Comparison of ENCODE assay signal across 12 mouse cellular contexts in genomic region chr13:110517986-110518385, GRCm38 (mm10).
A peak's percentile ranks its signal among the peaks of the same experiment; 100 is the strongest.
DNase-seq lines count a peak whose midpoint lies in the region; ATAC-seq and TF ChIP-seq lines count a peak whose summit lies in the region.
"Had no signal": no experiment of that assay in that cellular context is flagged by ENCODE, and none has a peak within 500 bp of the region (broad histone marks: within the 10 kb centered on the region; RNA-seq: fewer than 3 reads in every experiment).

No protein-coding gene starts in this region.

- ATAC-seq in heart, embryonic 11.5 days (replicated peaks; ENCODE audit: insufficient number of reproducible peaks, low FRiP score, low TSS enrichment), result no peak
- no peak for ATAC-seq in hindbrain, postnatal 0 days
- ATAC-seq: inflammation-experienced regulatory T-cells, adult 6 months; liver, embryonic 12.5 days had no signal

- H3K4me2 ChIP-seq in heart, embryonic 11.5 days, result no peak overlapping the region
- H3K4me2 ChIP-seq in hindbrain, postnatal 0 days (ENCODE audit: low read depth, low read length), result no peak overlapping the region
- H3K4me2 ChIP-seq: liver, embryonic 12.5 days had no signal

- H3K27ac ChIP-seq in heart, embryonic 11.5 days (ENCODE audit: low read depth, low read length), result no peak overlapping the region
- peak overlapping the region; percentile 78 for H3K27ac ChIP-seq in layer of hippocampus, adult 2 months
- H3K27ac ChIP-seq in left cerebral cortex, adult 2 months, result peak overlapping the region; percentile 69; the same call in 1 of the 2 replicates
- no peak overlapping the region for H3K27ac ChIP-seq in hindbrain, postnatal 0 days
- H3K27ac ChIP-seq: liver, embryonic 12.5 days had no signal

- TF ChIP-seq CTCF in layer of hippocampus, adult 2 months (conservative IDR thresholded peaks at IDR 0.05), result no peak
- TF ChIP-seq CTCF in left cerebral cortex, adult 2 months (IDR thresholded peaks at IDR 0.05), result no peak
- no peak for TF ChIP-seq CTCF in hindbrain, postnatal 0 days (IDR thresholded peaks at IDR 0.05; ENCODE audit: low read depth)

- no peaks in the 10 kb centered on the region for H3K9me3 ChIP-seq in heart, embryonic 11.5 days (replicated peaks; ENCODE audit: control insufficient read depth, low read length)
- H3K9me3 ChIP-seq in hindbrain, postnatal 0 days (ENCODE audit: low read length), result no peaks in the 10 kb centered on the region
- H3K9me3 ChIP-seq: liver, embryonic 12.5 days had no signal

- DNase-seq in heart, postnatal 10 days, result peak; percentile 24 to 31
- peak; percentile 19 to 48 for DNase-seq in layer of hippocampus, adult 2 months (ENCODE audit: low spot score in 2 of 2)
- peak; percentile 19 to 26 for DNase-seq in left cerebral cortex, adult 2 months (ENCODE audit: extremely low spot score in 1 of 2, low spot score in 2 of 2)
- DNase-seq in right cerebral cortex, postnatal 4 days, result peak; percentile 14
- no peak for DNase-seq in urinary bladder, postnatal 10 days (ENCODE audit: low spot score)
- no peak for DNase-seq in hindbrain, postnatal 0 days (ENCODE audit: low spot score)
- DNase-seq: heart, adult 11 months; lung, postnatal 10 days had no signal

- H3K27me3 ChIP-seq in heart, embryonic 11.5 days (ENCODE audit: control insufficient read depth, insufficient read depth, low read length), result no peaks in the 10 kb centered on the region
- no peaks in the 10 kb centered on the region for H3K27me3 ChIP-seq in hindbrain, postnatal 0 days (ENCODE audit: insufficient read depth, low read length)
- H3K27me3 ChIP-seq: CH12.LX; liver, embryonic 12.5 days had no signal

- H3K4me3 ChIP-seq in heart, embryonic 11.5 days (ENCODE audit: low read depth, low read length), result no peak overlapping the region
- peak overlapping the region; percentile 22; the same call in 1 of the 2 replicates for H3K4me3 ChIP-seq in layer of hippocampus, adult 2 months
- no peak overlapping the region for H3K4me3 ChIP-seq in left cerebral cortex, adult 2 months
- H3K4me3 ChIP-seq in hindbrain, postnatal 0 days (ENCODE audit: low read length), result no peak overlapping the region
- H3K4me3 ChIP-seq: liver, embryonic 12.5 days had no signal

- intact Hi-C loops in heart, postnatal 10 days (cut with DNase I), result no loop called here
- intact Hi-C loops in left cerebral cortex, adult 2 months (cut with DNase I), result no loop called here

- 87% methylated on average over 8 of the region's 8 CpGs for WGBS in heart, embryonic 11.5 days (ENCODE audit: insufficient replicate concordance)
- WGBS in hindbrain, postnatal 0 days, result 71% methylated on average over 8 of the region's 8 CpGs

- H3K9ac ChIP-seq in heart, embryonic 11.5 days (ENCODE audit: low read depth, low read length), result no peak overlapping the region
- H3K9ac ChIP-seq in hindbrain, postnatal 0 days (replicated peaks; ENCODE audit: low read length), result no peak overlapping the region
- H3K9ac ChIP-seq: liver, embryonic 12.5 days had no signal

- H3K36me3 ChIP-seq in heart, embryonic 11.5 days (ENCODE audit: control insufficient read depth, insufficient read depth, low read length), result no peaks in the 10 kb centered on the region
- no peaks in the 10 kb centered on the region for H3K36me3 ChIP-seq in hindbrain, postnatal 0 days (ENCODE audit: insufficient read depth, low read length)
- H3K36me3 ChIP-seq: liver, embryonic 12.5 days had no signal

- no peaks in the 10 kb centered on the region for H3K4me1 ChIP-seq in heart, embryonic 11.5 days (ENCODE audit: control insufficient read depth, insufficient read depth, low read length)
- no peaks in the 10 kb centered on the region for H3K4me1 ChIP-seq in hindbrain, postnatal 0 days (ENCODE audit: insufficient read depth, low read length)
- H3K4me1 ChIP-seq: liver, embryonic 12.5 days had no signal

Comparison
In these comparisons a context has a peak if more than half of its experiments do, and no peak if none do; other contexts are left out.
1. DNase-seq: peak in heart, postnatal 10 days (2 of 2), layer of hippocampus, adult 2 months (2 of 2), left cerebral cortex, adult 2 months (2 of 2) and right cerebral cortex, postnatal 4 days (single experiment); none in urinary bladder, postnatal 10 days (single experiment) and hindbrain, postnatal 0 days (single experiment).
2. H3K27ac ChIP-seq: peak in layer of hippocampus, adult 2 months (single experiment) and left cerebral cortex, adult 2 months (single experiment); none in heart, embryonic 11.5 days (single experiment) and hindbrain, postnatal 0 days (single experiment).